Mouse (Mus musculus): ENCODE measurements around the gene Tmprss6.

DNA sequence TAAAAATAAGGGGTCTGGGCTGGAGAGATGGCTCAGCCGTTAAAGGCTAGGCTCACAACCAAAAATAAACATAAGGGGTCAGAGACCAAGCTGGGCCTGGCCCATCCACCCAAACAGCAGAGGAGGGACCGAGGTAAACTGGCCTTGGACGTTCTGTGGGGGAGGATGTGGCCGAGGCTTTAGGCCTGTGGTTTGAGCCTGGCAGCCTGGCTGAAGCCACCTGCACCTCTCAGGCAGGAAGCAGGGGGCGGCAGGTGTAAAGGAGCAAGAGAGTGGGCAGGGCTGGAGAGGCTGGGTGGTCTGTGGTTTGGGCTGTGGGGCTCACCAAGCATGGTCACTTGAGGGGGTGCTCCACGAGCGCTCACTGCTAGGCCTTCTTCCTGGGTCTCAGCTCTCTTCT, 43.5 kb upstream of the Tmprss6 start:
- no peak for TF ChIP-seq CTCF (IDR thresholded peaks at IDR 0.05; ENCODE audit: insufficient read depth, low read depth, low read length)
- no peak for TF ChIP-seq POLR2A (IDR thresholded peaks at IDR 0.05; ENCODE audit: insufficient read depth, low read depth, low read length)

Measured in olfactory bulb, adult 2 months (tissue).